Mouse (Mus musculus) lung, postnatal 0 days (tissue): Measurements from ENCODE around the gene 1700001F09Rik.
"Not testable (repeated sequence)": the region's sequence is repeated elsewhere in the genome, so short reads cannot be mapped to it uniquely, and the experiment has no call there.

Experiments
- CTCF ChIP-seq: IDR thresholded peaks from 2 replicates; pipeline ENCODE4 v1.5.1; 2016; ENCODE audit warnings: antibody characterized with exemption, mild to moderate bottlenecking
- EP300 ChIP-seq: IDR thresholded peaks from 2 replicates; pipeline ENCODE4 v1.6.1; 2016; ENCODE audit warnings: antibody characterized with exemption, mild to moderate bottlenecking, control low read depth

GRCm38 (mm10) chr14:43328603-43329002 is 19.0 kb downstream of the 1700001F09Rik start:
- not testable (repeated sequence) for TF ChIP-seq CTCF, EP300
